Mouse (Mus musculus) kidney, postnatal 25 days (tissue): Measurements from ENCODE around the gene Olfr569.

Experiments
- DNase-seq, 2 experiments: peaks; one replicate each; pipeline ENCODE4 v3.0.0; 2021; ENCODE audit warnings: mixed read lengths in 2 of 2

Gene Olfr569

GRCm38 (mm10) chr7:102890782-102891181, at the start of gene Olfr569:
TSS of gene Olfr569 (minus strand) at chr7:102890882.
- DNase-seq, result no peak

GRCm38 (mm10) chr7:102927105-102927504, 36.4 kb upstream of the Olfr569 start:
- DNase-seq, result no peak

GRCm38 (mm10) chr7:102924109-102924508, 33.4 kb upstream of the Olfr569 start, which contains the start of gene Olfr572:
TSS of gene Olfr572 (plus strand) at chr7:102924409.
- DNase-seq, result no peak

- peak in 1 of 2 experiments; percentile 17 for DNase-seq
These were observed 28.9 kb upstream of the Olfr569 start for GRCm38 (mm10) chr7:102919632-102920031.

GRCm38 (mm10) chr7:102917032-102917875, 26.6 kb upstream of the Olfr569 start, which contains the start of gene Olfr571:
TSS of gene Olfr571 (minus strand) at chr7:102917536.
- DNase-seq, result no peak

- DNase-seq, result no peak
These were observed 25.7 kb upstream of the Olfr569 start for GRCm38 (mm10) chr7:102916405-102916804.

GRCm38 (mm10) chr7:102915261-102915660, 24.6 kb upstream of the Olfr569 start:
- no peak for DNase-seq

GRCm38 (mm10) chr7:102876822-102877221, 13.9 kb downstream of the Olfr569 start, which contains the start of gene Olfr568:
TSS of gene Olfr568 (plus strand) at chr7:102877122.
- no peak for DNase-seq

- DNase-seq, result no peak
These were observed 32.0 kb downstream of the Olfr569 start, which contains the start of gene Olfr566 for GRCm38 (mm10) chr7:102858665-102859064. TSS of gene Olfr566 (minus strand) at chr7:102858765.

- DNase-seq, result no peak
These were observed 34.9 kb downstream of the Olfr569 start for GRCm38 (mm10) chr7:102855807-102856206.
